Mouse (Mus musculus): ENCODE data around the gene Adgra3.
A peak's percentile ranks its signal among the peaks of the same experiment; 100 is the strongest.

The Adgra3 gene

GRCm38 (mm10) chr5:49969660-49970059 is 89.1 kb downstream of the Adgra3 start:
- DNase-seq (ENCODE audit: low spot score), result no peak

GRCm38 (mm10) chr5:49967726-49968125 is 91.1 kb downstream of the Adgra3 start:
- no peak for DNase-seq (ENCODE audit: low spot score)

DNA sequence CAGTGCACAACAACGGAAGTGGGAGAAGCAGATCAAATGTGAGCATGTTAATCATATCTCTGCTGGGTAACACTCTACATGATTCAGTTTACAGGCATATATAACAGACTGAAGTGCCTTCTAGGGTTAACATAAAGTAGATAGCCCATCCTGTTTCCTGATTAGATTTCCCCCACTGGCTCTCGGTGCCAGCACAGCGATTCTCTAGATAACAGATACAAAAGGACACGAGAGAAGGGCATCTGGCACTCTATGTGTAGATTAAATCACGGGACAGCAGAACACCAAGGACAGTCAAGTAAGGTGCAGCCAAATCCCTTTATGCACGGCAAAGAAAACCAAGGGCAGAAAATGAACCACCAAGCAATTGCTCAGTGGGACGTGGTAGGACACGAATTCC is 93.0 kb downstream of the Adgra3 start:
- DNase-seq (ENCODE audit: low spot score), result no peak

GRCm38 (mm10) chr5:49961478-49962431 is 97.1 kb downstream of the Adgra3 start:
- peak; percentile 49 for DNase-seq (ENCODE audit: low spot score)

DNA sequence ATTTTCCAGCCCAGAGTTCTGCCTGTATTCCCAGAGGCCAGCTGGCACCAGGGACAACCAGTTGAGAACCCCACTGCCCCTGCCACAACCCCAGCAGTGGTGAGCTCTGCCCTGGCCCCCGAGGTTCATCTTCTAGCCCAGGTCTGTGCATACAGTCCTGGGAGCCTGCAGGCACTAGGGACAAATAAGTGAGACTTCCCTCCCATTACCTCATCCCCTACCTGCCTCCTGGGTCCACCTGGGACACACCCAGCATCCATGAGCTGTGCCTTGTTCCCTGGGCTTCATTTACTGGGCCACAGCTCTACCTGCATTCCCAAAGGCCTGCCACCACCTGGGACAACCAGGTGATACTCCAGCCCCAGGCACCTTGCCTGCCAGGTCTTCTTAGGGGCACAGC is 122.5 kb downstream of the Adgra3 start:
- DNase-seq (ENCODE audit: low spot score), result no peak

DNA sequence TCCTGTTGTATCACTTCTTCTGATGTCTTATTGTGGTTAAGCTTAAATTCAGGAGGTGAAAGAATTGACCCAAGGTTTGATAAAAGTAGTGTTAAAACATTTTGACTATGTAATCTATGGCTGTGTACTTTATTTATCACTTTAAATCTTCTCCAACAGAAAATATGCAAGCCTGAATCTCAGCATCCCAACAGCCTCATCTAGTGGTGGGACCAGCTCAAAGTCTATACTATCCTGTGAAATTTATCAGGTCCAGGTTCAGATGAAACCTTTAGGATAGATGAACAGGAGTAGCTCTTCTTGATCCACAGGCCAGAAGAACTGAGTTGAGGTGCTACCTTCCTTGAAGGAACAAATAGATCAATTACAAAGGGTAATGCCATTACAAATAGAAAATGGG is 134.1 kb downstream of the Adgra3 start:
- no peak for DNase-seq (ENCODE audit: low spot score)

DNA sequence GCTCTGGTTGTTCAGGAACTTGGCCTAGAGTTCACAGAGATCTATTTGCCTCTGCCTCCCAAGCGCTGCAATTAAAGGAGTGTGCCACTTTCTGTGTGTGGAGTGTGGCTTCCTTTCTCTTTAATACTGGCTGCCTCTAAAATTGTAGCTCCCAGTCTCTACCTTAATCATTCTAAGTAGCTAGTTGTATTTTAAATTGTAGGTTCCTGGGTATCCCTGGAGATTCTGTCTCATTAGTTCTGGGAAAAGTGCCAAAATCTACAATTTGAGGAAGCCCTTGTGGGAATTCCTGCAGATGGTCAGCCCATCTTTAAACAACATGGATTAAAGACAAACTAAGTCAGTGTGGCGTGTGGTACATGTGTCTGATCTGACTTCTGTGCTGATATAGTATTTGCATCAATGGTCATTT is 143.1 kb downstream of the Adgra3 start:
- DNase-seq (ENCODE audit: low spot score), result no peak
